ENCODE assay signal across 14 mouse cellular contexts in the genomic region with DNA sequence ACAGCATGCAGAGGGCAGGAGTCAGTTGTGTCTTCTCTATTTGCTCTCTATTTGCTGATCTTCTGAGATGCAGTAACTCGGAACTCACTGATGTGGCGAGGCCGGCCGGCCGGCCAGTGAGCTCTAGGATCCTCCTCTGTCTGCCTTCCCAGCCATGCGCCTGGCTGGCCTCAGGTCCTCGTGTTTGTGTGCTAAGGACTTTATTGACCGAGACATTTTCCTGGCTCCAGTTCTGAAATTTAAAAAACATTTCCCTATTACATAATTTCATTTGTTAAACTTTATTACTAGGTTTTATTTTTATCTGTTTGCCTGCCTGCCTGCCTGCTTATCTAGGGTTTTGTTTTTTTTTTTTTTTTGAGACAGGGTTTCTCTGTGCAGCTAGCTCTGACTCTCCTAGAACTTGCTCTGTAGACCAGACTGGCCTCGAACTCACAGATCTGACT. TPM values are rescaled to one million over a fixed set of nuclear protein-coding genes. Genes with fewer than 3 reads are reported as not detected.
DNase-seq lines count a peak whose midpoint lies in the region; ATAC-seq and TF ChIP-seq lines count a peak whose summit lies in the region.
"Had no signal": no experiment of that assay in that cellular context is flagged by ENCODE, and none has a peak within 500 bp of the region (broad histone marks: within the 10 kb centered on the region; RNA-seq: fewer than 3 reads in every experiment).

No protein-coding gene starts in this region.

- 0 out of 2 replicates have a peak overlapping the region, but pooled peaks have one; percentile 25 for H3K4me2 ChIP-seq in liver, embryonic 16.5 days (ENCODE audit: low read depth, low read length)
- no peak overlapping the region for H3K4me2 ChIP-seq in neural tube, embryonic 15.5 days
- H3K4me2 ChIP-seq: embryonic facial prominence, embryonic 12.5 days; forebrain, embryonic 12.5 days; intestine, embryonic 15.5 days; limb, embryonic 15.5 days had no signal

- peaks cover 27% of the 10 kb centered on the region for H3K4me1 ChIP-seq in kidney, adult 2 months (ENCODE audit: control insufficient read depth, insufficient read depth, low read length)
- peaks cover 24 to 29% of the 10 kb centered on the region in 2 experiments for H3K4me1 ChIP-seq in MEL (ENCODE audit: control insufficient read depth in 1 of 2, insufficient read depth in 2 of 2, low read length in 2 of 2)
- peaks cover 11% of the 10 kb centered on the region for H3K4me1 ChIP-seq in liver, embryonic 16.5 days (ENCODE audit: control insufficient read depth, low read depth, low read length)
- no peaks in the 10 kb centered on the region for H3K4me1 ChIP-seq in neural tube, embryonic 15.5 days
- H3K4me1 ChIP-seq: embryonic facial prominence, embryonic 12.5 days; forebrain, embryonic 12.5 days; limb, embryonic 15.5 days had no signal

- no peak for TF ChIP-seq POLR2A in kidney, adult 2 months (IDR thresholded peaks at IDR 0.05; ENCODE audit: low read depth, low read length)
- no peak for TF ChIP-seq POLR2A in MEL (IDR thresholded peaks at IDR 0.05; ENCODE audit: control insufficient read depth in 1 of 2, insufficient read depth in 1 of 2, low read depth in 1 of 2, low read length in 2 of 2, poor library complexity in 1 of 2)

- no peak for TF ChIP-seq RAD21 in MEL (IDR thresholded peaks at IDR 0.05; ENCODE audit: low read depth, low read length)

- peak; percentile 58; the same call in 1 of the 2 replicates for ATAC-seq in liver, embryonic 16.5 days (ENCODE audit: low read depth)
- ATAC-seq in neural tube, embryonic 15.5 days (ENCODE audit: low FRiP score), result no peak
- ATAC-seq: intestine, embryonic 15.5 days had no signal

- peaks cover 53% of the 10 kb centered on the region for H3K79me2 ChIP-seq in MEL (ENCODE audit: control insufficient read depth, insufficient read depth, low read length, poor library complexity)

- H3K27ac ChIP-seq in kidney, adult 2 months (ENCODE audit: insufficient read depth, low read depth, low read length), result peak overlapping the region; percentile 41
- peak overlapping the region; percentile 78 for H3K27ac ChIP-seq in MEL (ENCODE audit: control insufficient read depth, low read depth, low read length)
- H3K27ac ChIP-seq in liver, embryonic 16.5 days (ENCODE audit: low read length), result no peak overlapping the region; the same call in 1 of the 2 replicates
- H3K27ac ChIP-seq in neural tube, embryonic 15.5 days (replicated peaks), result no peak overlapping the region
- H3K27ac ChIP-seq: embryonic facial prominence, embryonic 12.5 days; forebrain, embryonic 12.5 days; intestine, embryonic 15.5 days; limb, embryonic 15.5 days had no signal

- TF ChIP-seq CTCF in kidney, adult 2 months (conservative IDR thresholded peaks at IDR 0.05; ENCODE audit: insufficient read depth, insufficient read length, low read depth, low read length), result no peak
- no peak for TF ChIP-seq CTCF in MEL (IDR thresholded peaks at IDR 0.05 in 2 of 3, conservative IDR thresholded peaks at IDR 0.05 in 1 of 3; ENCODE audit: control insufficient read depth in 1 of 3, insufficient read depth in 1 of 3, low read depth in 2 of 3, low read length in 3 of 3, poor library complexity in 1 of 3, severe bottlenecking in 1 of 3)

- H3K4me3 ChIP-seq in kidney, adult 2 months (ENCODE audit: insufficient read depth, low read depth, low read length), result no peak overlapping the region
- H3K4me3 ChIP-seq in MEL (ENCODE audit: control insufficient read depth in 1 of 2, insufficient read depth in 1 of 2, low read depth in 2 of 2, low read length in 2 of 2), result peak overlapping the region; percentile 42 to 56
- no peak overlapping the region for H3K4me3 ChIP-seq in liver, embryonic 16.5 days (ENCODE audit: low read depth, low read length)
- no peak overlapping the region for H3K4me3 ChIP-seq in neural tube, embryonic 15.5 days (replicated peaks)
- H3K4me3 ChIP-seq: embryonic facial prominence, embryonic 12.5 days; forebrain, embryonic 12.5 days; intestine, embryonic 15.5 days; limb, embryonic 15.5 days had no signal

- H3K36me3 ChIP-seq in kidney, adult 2 months (ENCODE audit: control insufficient read depth, insufficient read depth, low read length), result no peaks in the 10 kb centered on the region
- peaks cover 0 to 52% of the 10 kb centered on the region in 2 experiments; a peak in 2 of 4 replicates for H3K36me3 ChIP-seq in MEL (ENCODE audit: control insufficient read depth in 1 of 2, insufficient read depth in 2 of 2, low read length in 2 of 2)
- H3K36me3 ChIP-seq in liver, embryonic 16.5 days (ENCODE audit: control insufficient read depth, insufficient read depth), result no peaks in the 10 kb centered on the region
- H3K36me3 ChIP-seq in neural tube, embryonic 15.5 days, result no peaks in the 10 kb centered on the region
- H3K36me3 ChIP-seq: embryonic facial prominence, embryonic 12.5 days; forebrain, embryonic 12.5 days; intestine, embryonic 15.5 days; limb, embryonic 15.5 days had no signal

- TF ChIP-seq EP300 in MEL (IDR thresholded peaks at IDR 0.05; ENCODE audit: low read depth in 1 of 2, low read length in 2 of 2), result peak; percentile 66 to 73

- DNase-seq in kidney, adult 2 months, result peak; percentile 54
- no peak for DNase-seq in kidney, adult 11 months
- DNase-seq in MEL (ENCODE audit: low read depth, low spot score) (peak; percentile 65), adipocyte (ENCODE audit: low spot score) (peak; percentile 49)
- no peak for DNase-seq in ovary, postnatal 10 days (ENCODE audit: low spot score)
- DNase-seq: cerebellum, postnatal 14 days; heart, postnatal 4 days; midbrain, embryonic 14.5 days had no signal

- H3K9ac ChIP-seq in MEL (ENCODE audit: control insufficient read depth, low read depth, low read length, poor library complexity, severe bottlenecking), result peak overlapping the region; percentile 70
- no peak overlapping the region for H3K9ac ChIP-seq in liver, embryonic 16.5 days (ENCODE audit: low read depth, low read length)
- H3K9ac ChIP-seq in neural tube, embryonic 15.5 days (replicated peaks), result no peak overlapping the region
- H3K9ac ChIP-seq: embryonic facial prominence, embryonic 12.5 days; forebrain, embryonic 12.5 days; intestine, embryonic 15.5 days; limb, embryonic 15.5 days had no signal

- H3K9me3 ChIP-seq in MEL (replicated peaks; ENCODE audit: insufficient read depth, low read length), result no peaks in the 10 kb centered on the region
- H3K9me3 ChIP-seq in liver, embryonic 16.5 days (replicated peaks; ENCODE audit: control insufficient read depth, low read length), result no peaks in the 10 kb centered on the region
- H3K9me3 ChIP-seq in neural tube, embryonic 15.5 days (replicated peaks), result no peaks in the 10 kb centered on the region
- H3K9me3 ChIP-seq: embryonic facial prominence, embryonic 12.5 days; forebrain, embryonic 12.5 days; intestine, embryonic 15.5 days; limb, embryonic 15.5 days had no signal

- no peaks in the 10 kb centered on the region for H3K27me3 ChIP-seq in kidney, adult 2 months (replicated peaks; ENCODE audit: control insufficient read depth, insufficient read depth, low read length)
- H3K27me3 ChIP-seq in MEL (ENCODE audit: control insufficient read depth in 1 of 2, insufficient read depth in 2 of 2, low read length in 2 of 2), result no peaks in the 10 kb centered on the region
- no peaks in the 10 kb centered on the region for H3K27me3 ChIP-seq in liver, embryonic 16.5 days (ENCODE audit: control insufficient read depth, insufficient read depth, low read depth, low read length)
- H3K27me3 ChIP-seq in neural tube, embryonic 15.5 days (replicated peaks), result no peaks in the 10 kb centered on the region
- H3K27me3 ChIP-seq: embryonic facial prominence, embryonic 12.5 days; forebrain, embryonic 12.5 days; intestine, embryonic 15.5 days; limb, embryonic 15.5 days had no signal

- 16% methylated on average over 9 of the region's 9 CpGs for WGBS in kidney, adult 2 months
- WGBS in liver, embryonic 16.5 days (ENCODE audit: insufficient replicate concordance), result 38% methylated on average over 9 of the region's 9 CpGs
- 77% methylated on average over 9 of the region's 9 CpGs for WGBS in neural tube, embryonic 15.5 days

TF ChIP-seq in MEL, 35 proteins besides CTCF, POLR2A, EP300 and RAD21:
- peak; percentile 78 for TF ChIP-seq TCF12 (IDR thresholded peaks at IDR 0.05; ENCODE audit: low read depth, low read length)
- peak; percentile 69 for TF ChIP-seq ETS1 (IDR thresholded peaks at IDR 0.05; ENCODE audit: low read depth, low read length)
- no peak for TF ChIP-seq MYC (IDR thresholded peaks at IDR 0.05; ENCODE audit: low read depth, low read length)
- 0 out of 2 replicates have a peak, but pooled peaks have one; percentile 48 for TF ChIP-seq CHD1 (IDR thresholded peaks at IDR 0.05; ENCODE audit: low read depth, low read length)
- TF ChIP-seq MAX (IDR thresholded peaks at IDR 0.05; ENCODE audit: low read length), result 0 out of 2 replicates have a peak, but pooled peaks have one; percentile 28
- TF ChIP-seq BHLHE40 (IDR thresholded peaks at IDR 0.05; ENCODE audit: borderline replicate concordance, low read depth, low read length), result no peak
- TF ChIP-seq USF1 (IDR thresholded peaks at IDR 0.05; ENCODE audit: low read depth, low read length), result no peak
- no peak for TF ChIP-seq TBP (IDR thresholded peaks at IDR 0.05; ENCODE audit: low read depth, low read length)
- TF ChIP-seq SIN3A (IDR thresholded peaks at IDR 0.05; ENCODE audit: low read length), result peak; percentile 77
- TF ChIP-seq GATA1 (IDR thresholded peaks at IDR 0.05; ENCODE audit: low read depth, low read length), result peak; percentile 90
- peak; percentile 51 for TF ChIP-seq TAL1 (IDR thresholded peaks at IDR 0.05; ENCODE audit: low read length)
- peak; percentile 99 for TF ChIP-seq ZNF384 (IDR thresholded peaks at IDR 0.05; ENCODE audit: low read depth, low read length)
- peak; percentile 59; the same call in 1 of the 2 replicates for TF ChIP-seq MXI1 (IDR thresholded peaks at IDR 0.05; ENCODE audit: low read depth, low read length)

RNA-seq across cellular contexts. Expression of a gene that starts 11.5 kb away (rescaled TPM):
- polyA plus RNA-seq in kidney, adult 2 months (2012; rRNA removed), result 4.6 and 5.7 TPM in 2 replicates
- 12.9 and 14.8 TPM in 2 replicates for total RNA-seq in MEL (2012; rRNA removed)
- 100 to 1,000 TPM in 1 of 2 experiments, 10 to 100 TPM in 1; 21.5 to 119 TPM for polyA plus RNA-seq in MEL (2012; ENCODE audit: insufficient read depth in 1 of 2, insufficient read length in 2 of 2, low read depth in 1 of 2, low replicate concordance in 2 of 2, missing spikeins in 1 of 2)
- 9.5 and 12.4 TPM in 2 replicates for polyA plus RNA-seq in liver, embryonic 16.5 days (2015; fragmentation: Nextera tagmentation; extraction: Ambion mirVana)
- polyA plus RNA-seq in neural tube, embryonic 15.5 days (2015; fragmentation: Nextera tagmentation; extraction: Ambion mirVana), result 13.3 and 17.6 TPM in 2 replicates

Comparison
In these comparisons a context has a peak if more than half of its experiments do, and no peak if none do; other contexts are left out.
1. DNase-seq: peak in kidney, adult 2 months (single experiment), MEL (single experiment) and adipocyte (single experiment); none in kidney, adult 11 months (single experiment) and ovary, postnatal 10 days (single experiment).
2. H3K27ac ChIP-seq: peak in kidney, adult 2 months (single experiment) and MEL (single experiment); none in liver, embryonic 16.5 days (single experiment) and neural tube, embryonic 15.5 days (single experiment).
3. H3K4me3 ChIP-seq: peak in MEL (2 of 2); none in kidney, adult 2 months (single experiment), liver, embryonic 16.5 days (single experiment) and neural tube, embryonic 15.5 days (single experiment).